7 mouse cellular contexts compared by ENCODE assay signal in the genomic region with DNA sequence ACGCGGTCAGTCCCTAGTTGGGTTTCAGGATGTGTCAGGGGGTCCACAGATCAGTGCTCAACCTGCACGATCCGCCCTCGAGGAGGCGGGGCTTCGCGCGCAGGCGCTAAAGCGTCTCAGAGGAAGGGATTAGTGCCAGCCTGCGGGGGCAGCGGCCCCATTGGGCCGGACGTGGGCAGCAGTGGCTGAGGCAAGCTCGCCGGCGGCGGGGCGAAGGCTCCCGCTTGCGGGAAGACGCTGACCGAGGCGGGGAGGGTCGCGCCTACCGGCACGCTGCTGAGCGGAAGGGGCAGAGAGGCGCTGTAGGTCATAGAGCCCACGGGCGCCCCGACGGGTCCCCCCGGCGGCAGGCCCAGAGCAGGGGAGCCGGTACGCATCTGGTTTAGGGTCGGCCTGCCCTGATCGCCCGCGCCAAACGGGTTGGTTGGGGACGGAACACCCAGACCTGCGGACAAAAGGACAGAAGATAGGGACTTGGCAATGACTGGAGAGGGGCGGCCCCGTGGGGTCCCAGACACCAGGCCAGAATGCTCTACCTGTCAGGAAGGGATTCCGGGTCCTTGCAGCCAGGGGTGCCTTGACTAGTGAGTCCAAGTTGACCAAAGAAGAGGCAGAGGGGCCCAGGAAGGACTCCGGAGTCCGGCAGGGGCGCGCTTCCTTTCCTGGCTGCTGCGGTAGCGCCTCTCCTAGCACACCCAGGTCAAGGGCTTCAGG. TPM values are rescaled to one million over a fixed set of nuclear protein-coding genes. Genes with fewer than 3 reads are reported as not detected.
DNase-seq lines count a peak whose midpoint lies in the region; ATAC-seq and TF ChIP-seq lines count a peak whose summit lies in the region.

No protein-coding gene starts in this region.

- H3K4me3 ChIP-seq in lung, embryonic 16.5 days (ENCODE audit: low read length), result peak overlapping the region; percentile 50
- H3K4me3 ChIP-seq in myocyte, result no peak overlapping the region

- no peak overlapping the region for H3K27ac ChIP-seq in lung, embryonic 16.5 days (ENCODE audit: low read length)

- H3K4me1 ChIP-seq in lung, embryonic 16.5 days (replicated peaks; ENCODE audit: control insufficient read depth, insufficient read depth, low read length), result peaks cover 30% of the 10 kb centered on the region; the same call in 1 of the 2 replicates

- peak overlapping the region; percentile 78 for H3K4me2 ChIP-seq in lung, embryonic 16.5 days (ENCODE audit: low read depth, low read length)
- peak overlapping the region; percentile 12 for H3K4me2 ChIP-seq in myocyte (ENCODE audit: low read depth)

- no peak for TF ChIP-seq POLR2A in myocyte (IDR thresholded peaks at IDR 0.05; ENCODE audit: insufficient read length, low read depth)

- intact Hi-C loops in left cerebral cortex, postnatal 4 days (cut with DNase I), result no loop called here

- H3K9ac ChIP-seq in lung, embryonic 16.5 days (ENCODE audit: low read length), result peak overlapping the region; percentile 63

- H3ac ChIP-seq in myocyte (ENCODE audit: control insufficient read depth, insufficient read length), result no peak overlapping the region

- peaks cover 2% of the 10 kb centered on the region for H3K36me3 ChIP-seq in lung, embryonic 16.5 days (ENCODE audit: control insufficient read depth, insufficient read depth, low read length)
- H3K36me3 ChIP-seq in myocyte (ENCODE audit: control insufficient read depth, insufficient read depth), result no peaks in the 10 kb centered on the region

- WGBS in lung, embryonic 16.5 days, result 4% methylated on average over 53 of the region's 55 CpGs

- 0 out of 2 replicates have a peak, but pooled peaks have one; percentile 26 for ATAC-seq in lung, embryonic 16.5 days (ENCODE audit: low read depth)
- peak; percentile 69 for ATAC-seq in granulocyte monocyte progenitor cell, adult 5-6 weeks (replicated peaks; ENCODE audit: poor library complexity, severe bottlenecking)

- H3K79me2 ChIP-seq in myocyte (ENCODE audit: control insufficient read depth, insufficient read depth), result no peaks in the 10 kb centered on the region

- H3K27me3 ChIP-seq in lung, embryonic 16.5 days (ENCODE audit: control insufficient read depth, insufficient read depth, low read depth, low read length), result no peaks in the 10 kb centered on the region; the same call in 1 of the 2 replicates
- peaks cover 22% of the 10 kb centered on the region for H3K27me3 ChIP-seq in myocyte (ENCODE audit: control insufficient read depth, insufficient read depth, insufficient read length)

- DNase-seq in lung, postnatal 36 days, result no peak
- peak; percentile 83 to 85 for DNase-seq in cerebellum, postnatal 10 days
- DNase-seq in left cerebral cortex, postnatal 4 days, result peak; percentile 72
- DNase-seq in urinary bladder, postnatal 4 days (ENCODE audit: low spot score in 2 of 2), result no peak

- no peaks in the 10 kb centered on the region for H3K9me3 ChIP-seq in lung, embryonic 16.5 days (ENCODE audit: control insufficient read depth, low read length)

TF ChIP-seq in myocyte, 11 proteins besides CTCF, POLR2A, EP300 and RAD21:
- TF ChIP-seq CEBPB (IDR thresholded peaks at IDR 0.05; ENCODE audit: insufficient read depth, poor library complexity, severe bottlenecking) (no peak), E2F4 (IDR thresholded peaks at IDR 0.05; ENCODE audit: insufficient read depth) (no peak), MYOD1 (IDR thresholded peaks at IDR 0.05; ENCODE audit: control insufficient read depth in 1 of 3, insufficient read length in 2 of 3, low read depth in 2 of 3) (no peak), TCF12 (IDR thresholded peaks at IDR 0.05; ENCODE audit: insufficient read depth, poor library complexity, severe bottlenecking) (no peak), POLR2AphosphoS2 (IDR thresholded peaks at IDR 0.05; ENCODE audit: insufficient read length, low read depth) (no peak), MYOG (IDR thresholded peaks at IDR 0.05; ENCODE audit: control insufficient read depth in 1 of 3, insufficient read depth in 1 of 3, insufficient read length in 2 of 3, low read depth in 2 of 3) (no peak), USF1 (IDR thresholded peaks at IDR 0.05; ENCODE audit: low read depth) (no peak)

RNA-seq across cellular contexts. Expression of a gene that starts 5.2 kb away (rescaled TPM):
- 0.08 TPM in 1 of 2 replicates, not detected in the other for polyA plus RNA-seq in lung, embryonic 16.5 days (2015; fragmentation: Nextera tagmentation; extraction: Ambion mirVana)
- total RNA-seq in granulocyte monocyte progenitor cell, adult 5-6 weeks (2014; fragmentation: Nextera tagmentation), result not detected in 2 replicates
- not detected in 2 replicates for total RNA-seq in granulocyte monocyte progenitor cell, adult 5-6 weeks (2017)
- total RNA-seq in left cerebral cortex, postnatal 4 days (2021), result 1 to 10 TPM; 2.0 to 2.4 TPM
- not detected for polyA plus RNA-seq in myocyte (2012; fragmentation: generic; extraction: Trizol)

RNA-seq across cellular contexts. Expression of a gene that starts 8.6 kb away (rescaled TPM):
- 18.5 and 19.2 TPM in 2 replicates for polyA plus RNA-seq in lung, embryonic 16.5 days (2015; fragmentation: Nextera tagmentation; extraction: Ambion mirVana)
- total RNA-seq in granulocyte monocyte progenitor cell, adult 5-6 weeks (2014; fragmentation: Nextera tagmentation), result not detected in 2 replicates
- total RNA-seq in granulocyte monocyte progenitor cell, adult 5-6 weeks (2017), result not detected in 2 replicates
- 1 to 10 TPM; 1.3 to 1.5 TPM for total RNA-seq in left cerebral cortex, postnatal 4 days (2021)
- 0.05 TPM for polyA plus RNA-seq in myocyte (2012; fragmentation: generic; extraction: Trizol)

RNA-seq across cellular contexts. Expression of a gene that starts 17.2 kb away (rescaled TPM):
- 6.6 and 7.0 TPM in 2 replicates for polyA plus RNA-seq in lung, embryonic 16.5 days (2015; fragmentation: Nextera tagmentation; extraction: Ambion mirVana)
- not detected in 2 replicates for total RNA-seq in granulocyte monocyte progenitor cell, adult 5-6 weeks (2014; fragmentation: Nextera tagmentation)
- total RNA-seq in granulocyte monocyte progenitor cell, adult 5-6 weeks (2017), result not detected in 2 replicates
- total RNA-seq in left cerebral cortex, postnatal 4 days (2021), result 100 to 1,000 TPM; 180 to 184 TPM
- 0.05 TPM for polyA plus RNA-seq in myocyte (2012; fragmentation: generic; extraction: Trizol)

RNA-seq across cellular contexts. Expression of a gene that starts 30.4 kb away (rescaled TPM):
- polyA plus RNA-seq in lung, embryonic 16.5 days (2015; fragmentation: Nextera tagmentation; extraction: Ambion mirVana), result 8.4 and 8.7 TPM in 2 replicates
- total RNA-seq in granulocyte monocyte progenitor cell, adult 5-6 weeks (2014; fragmentation: Nextera tagmentation), result 1.1 and 5.4 TPM in 2 replicates
- 0.13 TPM in 1 of 2 replicates, not detected in the other for total RNA-seq in granulocyte monocyte progenitor cell, adult 5-6 weeks (2017)
- 1 to 10 TPM in 1 of 2 experiments, under 1 TPM in 1; 0.82 to 2.2 TPM for total RNA-seq in left cerebral cortex, postnatal 4 days (2021)
- 0.02 TPM for polyA plus RNA-seq in myocyte (2012; fragmentation: generic; extraction: Trizol)

RNA-seq across cellular contexts. Expression of a gene that starts 57.9 kb away (rescaled TPM):
- polyA plus RNA-seq in lung, embryonic 16.5 days (2015; fragmentation: Nextera tagmentation; extraction: Ambion mirVana), result 3.4 and 4.2 TPM in 2 replicates
- total RNA-seq in granulocyte monocyte progenitor cell, adult 5-6 weeks (2014; fragmentation: Nextera tagmentation), result 6.2 and 8.7 TPM in 2 replicates
- 4.4 and 5.7 TPM in 2 replicates for total RNA-seq in granulocyte monocyte progenitor cell, adult 5-6 weeks (2017)
- total RNA-seq in left cerebral cortex, postnatal 4 days (2021), result 10 to 100 TPM; 17.3 to 19.5 TPM
- polyA plus RNA-seq in myocyte (2012; fragmentation: generic; extraction: Trizol), result 3.7 TPM

Comparison
In these comparisons a context has a peak if more than half of its experiments do, and no peak if none do; other contexts are left out.
1. DNase-seq: peak in cerebellum, postnatal 10 days (2 of 2) and left cerebral cortex, postnatal 4 days (single experiment); none in lung, postnatal 36 days (single experiment) and urinary bladder, postnatal 4 days (0 of 2).
2. RNA of a gene that starts 17.2 kb away (total RNA-seq): 180 to 184 TPM in left cerebral cortex, postnatal 4 days; not detected in granulocyte monocyte progenitor cell, adult 5-6 weeks; every median in the first group is over 100 times any median in the second.